Comparison of ENCODE assay signal across 29 mouse cellular contexts in genomic region chr10:89111466-89111865, GRCm38 (mm10).
DNase-seq lines count a peak whose midpoint lies in the region; ATAC-seq and TF ChIP-seq lines count a peak whose summit lies in the region.
"Had no signal": no experiment of that assay in that cellular context is flagged by ENCODE, and none has a peak within 500 bp of the region (broad histone marks: within the 10 kb centered on the region; RNA-seq: fewer than 3 reads in every experiment).

No protein-coding gene starts in this region.

- H3K4me2 ChIP-seq in heart, postnatal 0 days (ENCODE audit: low read depth, low read length), result no peak overlapping the region
- H3K4me2 ChIP-seq in neural tube, embryonic 15.5 days, result no peak overlapping the region
- H3K4me2 ChIP-seq: embryonic facial prominence, embryonic 12.5 days; forebrain, embryonic 12.5 days; hindbrain, embryonic 14.5 days; intestine, embryonic 15.5 days; limb, embryonic 15.5 days; liver, embryonic 13.5 days had no signal

- TF ChIP-seq CTCF in heart, postnatal 0 days (IDR thresholded peaks at IDR 0.05; ENCODE audit: low read depth), result no peak
- TF ChIP-seq CTCF in left cerebral cortex, adult 2 months (IDR thresholded peaks at IDR 0.05), result no peak

- H3K9me3 ChIP-seq in heart, postnatal 0 days (replicated peaks; ENCODE audit: control insufficient read depth, low read length), result no peaks in the 10 kb centered on the region
- H3K9me3 ChIP-seq in neural tube, embryonic 15.5 days (replicated peaks), result no peaks in the 10 kb centered on the region
- H3K9me3 ChIP-seq: embryonic facial prominence, embryonic 12.5 days; forebrain, embryonic 12.5 days; heart, embryonic 10.5 days; intestine, embryonic 15.5 days; limb, embryonic 10.5 days; limb, embryonic 15.5 days; liver, embryonic 13.5 days had no signal

- intact Hi-C loops in left cerebral cortex, adult 2 months (cut with DNase I), result no loop called here

- no peak for TF ChIP-seq EP300 in heart, postnatal 0 days (IDR thresholded peaks at IDR 0.05; ENCODE audit: low read depth)

- H3K27me3 ChIP-seq in heart, postnatal 0 days (ENCODE audit: control insufficient read depth, insufficient read depth, low read length), result no peaks in the 10 kb centered on the region
- no peaks in the 10 kb centered on the region for H3K27me3 ChIP-seq in neural tube, embryonic 15.5 days (replicated peaks)
- H3K27me3 ChIP-seq: embryonic facial prominence, embryonic 12.5 days; forebrain, embryonic 12.5 days; intestine, embryonic 15.5 days; limb, embryonic 15.5 days; liver, embryonic 13.5 days had no signal

- no peak for ATAC-seq in heart, postnatal 0 days (ENCODE audit: insufficient read depth, low read depth)
- no peak for ATAC-seq in neural tube, embryonic 15.5 days (ENCODE audit: low FRiP score)
- ATAC-seq: activated CD4-positive, CD25-positive, alpha-beta regulatory T cell, adult 4 months; intestine, embryonic 15.5 days had no signal

- H3K36me3 ChIP-seq in heart, postnatal 0 days (replicated peaks; ENCODE audit: control insufficient read depth, insufficient read depth, low read length), result no peaks in the 10 kb centered on the region
- H3K36me3 ChIP-seq in neural tube, embryonic 15.5 days, result no peaks in the 10 kb centered on the region
- H3K36me3 ChIP-seq: embryonic facial prominence, embryonic 12.5 days; forebrain, embryonic 12.5 days; heart, embryonic 10.5 days; intestine, embryonic 15.5 days; limb, embryonic 10.5 days; limb, embryonic 15.5 days; liver, embryonic 13.5 days had no signal

- H3K9ac ChIP-seq in heart, postnatal 0 days (replicated peaks; ENCODE audit: low read depth, low read length), result no peak overlapping the region
- no peak overlapping the region for H3K9ac ChIP-seq in neural tube, embryonic 15.5 days (replicated peaks)
- H3K9ac ChIP-seq: embryonic facial prominence, embryonic 12.5 days; forebrain, embryonic 12.5 days; hindbrain, embryonic 14.5 days; intestine, embryonic 15.5 days; limb, embryonic 15.5 days; liver, embryonic 13.5 days had no signal

- DNase-seq in heart, postnatal 0 days (ENCODE audit: low spot score), result peak; percentile 11
- DNase-seq in heart, adult 11 months, result no peak
- DNase-seq in left cerebral cortex, adult 2 months (ENCODE audit: extremely low spot score in 1 of 2, low spot score in 2 of 2), result no peak
- DNase-seq in left cerebral cortex, adult 18-20 months (ENCODE audit: low spot score in 2 of 2), result no peak
- peak; percentile 68 for DNase-seq in brain, adult 2 months (ENCODE audit: low read depth, low spot score)
- DNase-seq in fat pad, adult 2 months (ENCODE audit: extremely low read depth, low read depth, low spot score), result peak; percentile 8
- DNase-seq in kidney, postnatal 25 days, result no peak
- DNase-seq: adrenal gland, adult 2 months; B cell, adult 2 months; cerebellum, adult 8-10 months; cerebellum, postnatal 25 days; gastrocnemius, adult 2 months; gastrocnemius, postnatal 36 days; heart, postnatal 4 days; kidney, adult 2 months; liver, embryonic 13.5 days; lung, adult 18-20 months; lung, postnatal 10 days; midbrain, embryonic 14.5 days had no signal

- H3K4me3 ChIP-seq in heart, postnatal 0 days (ENCODE audit: low read depth, low read length), result no peak overlapping the region
- H3K4me3 ChIP-seq in left cerebral cortex, adult 2 months, result no peak overlapping the region
- no peak overlapping the region for H3K4me3 ChIP-seq in neural tube, embryonic 15.5 days (replicated peaks)
- H3K4me3 ChIP-seq: embryonic facial prominence, embryonic 12.5 days; forebrain, embryonic 12.5 days; gastrocnemius, adult 2 months; heart, embryonic 10.5 days; intestine, embryonic 15.5 days; limb, embryonic 10.5 days; limb, embryonic 15.5 days; liver, embryonic 13.5 days had no signal

- WGBS in heart, postnatal 0 days, result 65% methylated on average over 2 of the region's 2 CpGs
- 79% methylated on average over 2 of the region's 2 CpGs for WGBS in neural tube, embryonic 15.5 days

- no peaks in the 10 kb centered on the region for H3K4me1 ChIP-seq in heart, postnatal 0 days (ENCODE audit: control insufficient read depth, insufficient read depth)
- H3K4me1 ChIP-seq in neural tube, embryonic 15.5 days, result no peaks in the 10 kb centered on the region
- H3K4me1 ChIP-seq: embryonic facial prominence, embryonic 12.5 days; forebrain, embryonic 12.5 days; heart, embryonic 10.5 days; intestine, embryonic 15.5 days; limb, embryonic 10.5 days; limb, embryonic 15.5 days; liver, embryonic 13.5 days had no signal

- no peak overlapping the region for H3K27ac ChIP-seq in heart, postnatal 0 days (ENCODE audit: low read depth)
- peak overlapping the region; percentile 48 for H3K27ac ChIP-seq in left cerebral cortex, adult 2 months
- no peak overlapping the region for H3K27ac ChIP-seq in neural tube, embryonic 15.5 days (replicated peaks)
- H3K27ac ChIP-seq: embryonic facial prominence, embryonic 12.5 days; forebrain, embryonic 12.5 days; gastrocnemius, adult 2 months; heart, embryonic 10.5 days; hindbrain, embryonic 14.5 days; intestine, embryonic 15.5 days; kidney, postnatal 0 days; limb, embryonic 10.5 days; limb, embryonic 15.5 days; liver, embryonic 13.5 days had no signal

Comparison
In these comparisons a context has a peak if more than half of its experiments do, and no peak if none do; other contexts are left out.
1. DNase-seq: peak in heart, postnatal 0 days (single experiment), brain, adult 2 months (single experiment) and fat pad, adult 2 months (single experiment); none in heart, adult 11 months (single experiment), left cerebral cortex, adult 2 months (0 of 2), left cerebral cortex, adult 18-20 months (0 of 2) and kidney, postnatal 25 days (0 of 2).